Mouse (Mus musculus): ENCODE results near the gene Hace1. TPM values are rescaled to one million over a fixed set of nuclear protein-coding genes. Genes with fewer than 3 reads are reported as not detected.

Gene Hace1
- polyA plus RNA-seq, 1 experiment from 2014 or later: 8.8 TPM

DNA sequence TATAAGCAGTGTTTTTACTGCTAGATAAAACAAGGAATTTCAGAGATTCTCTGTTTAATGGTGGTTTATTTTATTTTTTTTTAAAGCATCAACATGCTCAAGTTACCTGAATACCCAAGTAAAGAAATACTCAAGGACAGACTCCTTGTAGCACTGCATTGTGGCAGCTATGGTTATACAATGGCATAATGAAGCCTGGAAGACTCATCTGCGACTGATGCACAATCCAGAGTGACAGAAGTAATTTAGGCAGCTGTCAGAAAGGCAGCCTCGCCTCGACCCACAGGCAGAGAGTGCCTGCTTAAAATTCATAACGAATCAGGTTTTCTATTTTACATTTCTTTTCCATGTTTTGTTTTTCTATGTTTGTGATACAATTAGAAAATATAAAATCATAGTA is 133.7 kb downstream of the Hace1 start:
- no peak overlapping the region for H3K4me2 ChIP-seq (replicated peaks; ENCODE audit: low read depth, low read length)
- no peaks in the 10 kb centered on the region for H3K9me3 ChIP-seq (ENCODE audit: low read length)
- ATAC-seq: no peak
- H3K4me1 ChIP-seq (ENCODE audit: insufficient read depth, low read depth, low read length): no peaks in the 10 kb centered on the region
- 68% methylated on average over 4 of the region's 4 CpGs for WGBS
- H3K9ac ChIP-seq (replicated peaks; ENCODE audit: low read depth): no peak overlapping the region
- no peak overlapping the region for H3K27ac ChIP-seq (ENCODE audit: low read length)
- no peak for DNase-seq (ENCODE audit: low spot score)
- no peak overlapping the region for H3K4me3 ChIP-seq (ENCODE audit: low read depth, low read length)
- no peaks in the 10 kb centered on the region for H3K36me3 ChIP-seq (ENCODE audit: insufficient read depth, low read length)
- no peak for TF ChIP-seq CTCF (IDR thresholded peaks at IDR 0.05)
- no peak for TF ChIP-seq EP300 (IDR thresholded peaks at IDR 0.05)
- H3K27me3 ChIP-seq (replicated peaks; ENCODE audit: insufficient read depth, low read length): no peaks in the 10 kb centered on the region

Small RNA genes within 50 kb of the gene (microRNA-seq; reads per million reads assigned to microRNA genes)
- not detected for gene Gm27731

Other genes with a start within 250 kb of the Hace1 start
- gene Bves, start 242.1 kb upstream of the Hace1 start, polyA plus RNA-seq (2015; fragmentation: Nextera tagmentation; extraction: Ambion mirVana): 0.47 and 0.67 TPM in 2 replicates
- gene Lin28b, start 91.4 kb upstream of the Hace1 start, polyA plus RNA-seq (2015; fragmentation: Nextera tagmentation; extraction: Ambion mirVana): 0.05 and 0.12 TPM in 2 replicates

All from lung, postnatal 0 days (tissue).